Mouse (Mus musculus) bone marrow, adult 2 months (tissue): ENCODE data around the gene Pi4kb.

Source experiments
- CTCF ChIP-seq: fragments of 200-500 bp; IDR thresholded peaks from 2 replicates; pipeline ENCODE4 v1.5.1; 2011; ENCODE audit warnings: low read length, control low read depth; ENCODE audit not compliant: control insufficient read depth, insufficient read depth
- POLR2A ChIP-seq: fragments of 200-500 bp; IDR thresholded peaks from 2 replicates; pipeline ENCODE4 v1.6.1; 2011; ENCODE audit warnings: low read depth, mild to moderate bottlenecking, control low read depth, low read length, borderline replicate concordance; ENCODE audit not compliant: control insufficient read depth

DNA sequence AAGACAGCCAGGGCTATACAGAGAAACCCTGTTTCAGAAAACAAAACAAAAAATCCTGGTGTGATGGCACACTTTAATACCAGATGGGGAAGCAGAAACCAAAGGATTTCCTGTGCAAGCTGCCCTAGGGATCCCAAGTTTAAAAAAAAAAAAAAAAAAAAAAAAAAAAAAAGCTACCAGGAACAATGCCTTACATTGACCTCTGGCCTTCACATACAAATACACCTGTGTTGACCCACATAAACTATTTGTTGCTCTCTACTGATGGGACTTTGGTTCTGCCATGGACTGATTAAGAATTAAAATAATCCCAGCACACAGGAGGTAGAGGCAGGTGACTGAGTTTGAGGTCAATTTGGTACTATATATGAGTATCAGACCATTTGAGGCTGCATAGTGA lies 28.7 kb downstream of the Pi4kb start:
- TF ChIP-seq CTCF (no peak), POLR2A (no peak)
